Mouse (Mus musculus): ENCODE data around the gene Ago3. TPM values are rescaled to one million over a fixed set of nuclear protein-coding genes. Genes with fewer than 3 reads are reported as not detected.

Ago3 gene
- total and polyA plus RNA-seq, 3 experiments: 7.3 to 7.9 TPM; not detected in 1

- H3K9ac ChIP-seq (ENCODE audit: control insufficient read depth, low read depth, low read length, poor library complexity, severe bottlenecking): no peak overlapping the region
- no peak overlapping the region for H3K27ac ChIP-seq (ENCODE audit: control insufficient read depth, low read depth, low read length)
- no peaks in the 10 kb centered on the region for H3K27me3 ChIP-seq (ENCODE audit: control insufficient read depth in 1 of 2, insufficient read depth in 2 of 2, low read length in 2 of 2)
- no peaks in the 10 kb centered on the region for H3K79me2 ChIP-seq (ENCODE audit: control insufficient read depth, insufficient read depth, low read length, poor library complexity)
- DNase-seq (ENCODE audit: low read depth, low spot score): no peak
- H3K4me3 ChIP-seq (ENCODE audit: control insufficient read depth in 1 of 2, insufficient read depth in 1 of 2, low read depth in 2 of 2, low read length in 2 of 2): no peak overlapping the region
- peaks cover 0 to 2% of the 10 kb centered on the region in 2 experiments; a peak in 2 of 4 replicates for H3K36me3 ChIP-seq (ENCODE audit: control insufficient read depth in 1 of 2, insufficient read depth in 2 of 2, low read length in 2 of 2)
- no peak for TF ChIP-seq MYB (IDR thresholded peaks at IDR 0.05; ENCODE audit: low read depth, low read length)
- TF ChIP-seq KAT2A (conservative IDR thresholded peaks at IDR 0.05; ENCODE audit: low read depth, low read length): no peak
- no peak for TF ChIP-seq ZC3H11A (IDR thresholded peaks at IDR 0.05; ENCODE audit: low read depth, low read length)
- H3K9me3 ChIP-seq (replicated peaks; ENCODE audit: insufficient read depth, low read length): no peaks in the 10 kb centered on the region
- no peaks in the 10 kb centered on the region for H3K4me1 ChIP-seq (ENCODE audit: control insufficient read depth in 1 of 2, insufficient read depth in 2 of 2, low read length in 2 of 2)
Measured at GRCm38 (mm10) chr4:126438261-126438660, 8.9 kb upstream of the Ago3 start.

- TF ChIP-seq USF1 (IDR thresholded peaks at IDR 0.05; ENCODE audit: low read depth, low read length) (no peak), TAL1 (IDR thresholded peaks at IDR 0.05; ENCODE audit: low read length) (no peak), ETS1 (IDR thresholded peaks at IDR 0.05; ENCODE audit: low read depth, low read length) (no peak), E2F4 (IDR thresholded peaks at IDR 0.05; ENCODE audit: borderline replicate concordance, low read depth, low read length) (no peak)
- H3K36me3 ChIP-seq (ENCODE audit: control insufficient read depth in 1 of 2, insufficient read depth in 2 of 2, low read length in 2 of 2): no peaks in the 10 kb centered on the region; a peak in 1 of 4 replicates
Measured at GRCm38 (mm10) chr4:126436268-126436667, 6.9 kb upstream of the Ago3 start.

GRCm38 (mm10) chr4:126434094-126434493 lies 4.7 kb upstream of the Ago3 start:
- H3K9me3 ChIP-seq (replicated peaks; ENCODE audit: insufficient read depth, low read length): no peaks in the 10 kb centered on the region

More at GRCm38 (mm10) chr4:126436268-126436667, 6.9 kb upstream of the Ago3 start:
- no peaks in the 10 kb centered on the region for H3K9me3 ChIP-seq (replicated peaks; ENCODE audit: insufficient read depth, low read length)
- no peaks in the 10 kb centered on the region for H3K27me3 ChIP-seq (ENCODE audit: control insufficient read depth in 1 of 2, insufficient read depth in 2 of 2, low read length in 2 of 2)
- no peak overlapping the region for H3K9ac ChIP-seq (ENCODE audit: control insufficient read depth, low read depth, low read length, poor library complexity, severe bottlenecking)
- no peak overlapping the region for H3K4me3 ChIP-seq (ENCODE audit: control insufficient read depth in 1 of 2, insufficient read depth in 1 of 2, low read depth in 2 of 2, low read length in 2 of 2)
- H3K79me2 ChIP-seq (ENCODE audit: control insufficient read depth, insufficient read depth, low read length, poor library complexity): no peaks in the 10 kb centered on the region
- DNase-seq (ENCODE audit: low read depth, low spot score): no peak
- no peaks in the 10 kb centered on the region for H3K4me1 ChIP-seq (ENCODE audit: control insufficient read depth in 1 of 2, insufficient read depth in 2 of 2, low read length in 2 of 2)
- no peak overlapping the region for H3K27ac ChIP-seq (ENCODE audit: control insufficient read depth, low read depth, low read length)

More at GRCm38 (mm10) chr4:126434094-126434493, 4.7 kb upstream of the Ago3 start:
- TF ChIP-seq NRF1 (IDR thresholded peaks at IDR 0.05; ENCODE audit: insufficient read depth, low read depth, low read length, poor library complexity, severe bottlenecking) (no peak), TAL1 (IDR thresholded peaks at IDR 0.05; ENCODE audit: low read length) (no peak), SMC3 (IDR thresholded peaks at IDR 0.05; ENCODE audit: low read depth, low read length) (no peak), JUND (IDR thresholded peaks at IDR 0.05; ENCODE audit: low read depth, low read length) (no peak), MAZ (IDR thresholded peaks at IDR 0.05; ENCODE audit: low read depth, low read length) (no peak), USF2 (IDR thresholded peaks at IDR 0.05; ENCODE audit: borderline replicate concordance in 1 of 2, insufficient read depth in 1 of 2, low read depth in 1 of 2, low read length in 2 of 2) (no peak), ZNF384 (IDR thresholded peaks at IDR 0.05; ENCODE audit: low read depth, low read length) (no peak), NELFE (IDR thresholded peaks at IDR 0.05; ENCODE audit: low read depth, low read length) (no peak), GABPA (IDR thresholded peaks at IDR 0.05; ENCODE audit: low read depth, low read length) (no peak), POLR2AphosphoS2 (IDR thresholded peaks at IDR 0.05; ENCODE audit: low read length) (no peak), ZKSCAN1 (IDR thresholded peaks at IDR 0.05; ENCODE audit: low read depth, low read length) (no peak), CTCF (IDR thresholded peaks at IDR 0.05 in 2 of 3, conservative IDR thresholded peaks at IDR 0.05 in 1 of 3; ENCODE audit: control insufficient read depth in 1 of 3, insufficient read depth in 1 of 3, low read depth in 2 of 3, low read length in 3 of 3, poor library complexity in 1 of 3, severe bottlenecking in 1 of 3) (no peak), MEF2A (IDR thresholded peaks at IDR 0.05; ENCODE audit: extremely low read depth, insufficient replicate concordance, low read depth, low read length, poor library complexity, severe bottlenecking) (no peak), MAFK (IDR thresholded peaks at IDR 0.05; ENCODE audit: borderline replicate concordance, low read depth, low read length) (no peak), POLR2AphosphoS5 (IDR thresholded peaks at IDR 0.05; ENCODE audit: borderline replicate concordance, low read depth, low read length) (no peak), MYC (IDR thresholded peaks at IDR 0.05; ENCODE audit: low read depth, low read length) (no peak), MYB (IDR thresholded peaks at IDR 0.05; ENCODE audit: low read depth, low read length) (no peak)
- DNase-seq (ENCODE audit: low read depth, low spot score): no peak
- no peaks in the 10 kb centered on the region for H3K27me3 ChIP-seq (ENCODE audit: control insufficient read depth in 1 of 2, insufficient read depth in 2 of 2, low read length in 2 of 2)
- no peak overlapping the region for H3K27ac ChIP-seq (ENCODE audit: control insufficient read depth, low read depth, low read length)
- peaks cover 2% of the 10 kb centered on the region for H3K79me2 ChIP-seq (ENCODE audit: control insufficient read depth, insufficient read depth, low read length, poor library complexity)
- no peak overlapping the region for H3K4me3 ChIP-seq (ENCODE audit: control insufficient read depth in 1 of 2, insufficient read depth in 1 of 2, low read depth in 2 of 2, low read length in 2 of 2)
- no peak overlapping the region for H3K9ac ChIP-seq (ENCODE audit: control insufficient read depth, low read depth, low read length, poor library complexity, severe bottlenecking)
- no peaks in the 10 kb centered on the region; a peak in 1 of 4 replicates for H3K36me3 ChIP-seq (ENCODE audit: control insufficient read depth in 1 of 2, insufficient read depth in 2 of 2, low read length in 2 of 2)
- no peaks in the 10 kb centered on the region; a peak in 1 of 4 replicates for H3K4me1 ChIP-seq (ENCODE audit: control insufficient read depth in 1 of 2, insufficient read depth in 2 of 2, low read length in 2 of 2)

Measured in MEL (cell line).